Mouse (Mus musculus) embryonic facial prominence, embryonic 14.5 days (tissue): ENCODE measurements around the gene Alox5ap. TPM values are rescaled to one million over a fixed set of nuclear protein-coding genes. Genes with fewer than 3 reads are reported as not detected.

Source experiments
- ATAC-seq: fragments of 200-750 bp; cut with Nextera tagmentation; 2 replicates; pipeline ENCODE4 v1.8.0; 2017; ENCODE audit warnings: low read depth, moderate number of reproducible peaks, moderate TSS enrichment
- DNase-seq: peaks from one replicate; pipeline ENCODE4 v3.0.0-alpha.2; 2015; ENCODE audit warnings: low spot score
- H3K27ac ChIP-seq: fragments of 300-500 bp; sonication (generic); replicated peaks from 2 replicates; pipeline ENCODE4 v1.5.1; 2014; ENCODE audit warnings: low read depth, mild to moderate bottlenecking, low read length, moderate library complexity
- H3K27me3 ChIP-seq: fragments of 300-500 bp; sonication (generic); replicated peaks from 2 replicates; pipeline ENCODE4 v1.6.1; 2014; ENCODE audit warnings: low read length; ENCODE audit not compliant: control insufficient read depth, insufficient read depth
- H3K36me3 ChIP-seq: fragments of 300-500 bp; sonication (generic); 2 replicates; pipeline ENCODE4 v1.6.1; 2014; ENCODE audit warnings: low read length, mixed read lengths; ENCODE audit not compliant: control insufficient read depth, insufficient read depth
- H3K4me1 ChIP-seq: fragments of 300-500 bp; sonication (generic); 2 replicates; pipeline ENCODE4 v1.6.1; 2014; ENCODE audit warnings: antibody characterized with exemption, low read length; ENCODE audit not compliant: control insufficient read depth, insufficient read depth
- H3K4me2 ChIP-seq: fragments of 300-500 bp; sonication (generic); 2 replicates; pipeline ENCODE4 v1.6.1; 2014; ENCODE audit warnings: low read depth, mild to moderate bottlenecking, low read length, moderate library complexity, mixed read lengths
- H3K4me3 ChIP-seq: fragments of 300-500 bp; sonication (generic); 2 replicates; pipeline ENCODE4 v1.5.1; 2014; ENCODE audit warnings: low read depth, mild to moderate bottlenecking, low read length
- H3K9ac ChIP-seq: fragments of 300-500 bp; sonication (generic); 2 replicates; pipeline ENCODE4 v1.6.1; 2014; ENCODE audit warnings: low read depth, mild to moderate bottlenecking, low read length, moderate library complexity, mixed read lengths
- H3K9me3 ChIP-seq: fragments of 300-500 bp; sonication (generic); 2 replicates; pipeline ENCODE4 v1.6.1; 2016; ENCODE audit warnings: low read length; ENCODE audit not compliant: control insufficient read depth
- WGBS: fragments of 180-500 bp; shearing (Covaris S2); extraction: QIAGEN DNeasy Blood & Tissue Kit; methylation state at CpG from one replicate; pipeline ENCODE4 v1.1.7; 2014; 5-methylcytosine and 5-hydroxymethylcytosine counted together
- polyA plus RNA-seq: library from polyadenylated mRNA; unstranded; fragments of >200 nt; fragmentation: Nextera tagmentation; extraction: Ambion mirVana; gene quantifications from 2 replicates; pipeline ENCODE4 v1.2.1, GENCODE M21; 2014

Gene Alox5ap
- polyA plus RNA-seq, 1 experiment from 2014 or later, result 17.4 TPM

GRCm38 (mm10) chr5:149329098-149329887, 64.7 kb downstream of the Alox5ap start:
- peak; percentile 59 for ATAC-seq
- H3K4me1 ChIP-seq, result peaks cover 22% of the 10 kb centered on the region
- peak; percentile 40 for DNase-seq
- H3K4me3 ChIP-seq, result no peak overlapping the region
- H3K9me3 ChIP-seq, result no peaks in the 10 kb centered on the region
- H3K4me2 ChIP-seq, result no peak overlapping the region
- H3K36me3 ChIP-seq, result no peaks in the 10 kb centered on the region
- 36% methylated on average over 12 of the region's 12 CpGs for WGBS
- H3K27me3 ChIP-seq, result no peaks in the 10 kb centered on the region
- H3K27ac ChIP-seq, result no peak overlapping the region; the same call in 1 of the 2 replicates
- no peak overlapping the region for H3K9ac ChIP-seq

GRCm38 (mm10) chr5:149330601-149331000, 66.0 kb downstream of the Alox5ap start:
- Histone ChIP-seq H3K4me2 (no peak overlapping the region), H3K27me3 (no peaks in the 10 kb centered on the region), H3K9me3 (no peaks in the 10 kb centered on the region), H3K36me3 (no peaks in the 10 kb centered on the region), H3K4me3 (no peak overlapping the region), H3K9ac (no peak overlapping the region), H3K4me1 (peaks cover 22% of the 10 kb centered on the region), H3K27ac (no peak overlapping the region)
- DNase-seq (no peak), ATAC-seq (no peak)
- 32% methylated on average over 1 of the region's 1 CpGs for WGBS

GRCm38 (mm10) chr5:149331407-149332143, 67.0 kb downstream of the Alox5ap start:
- DNase-seq, result peak; percentile 37
- H3K9ac ChIP-seq, result no peak overlapping the region
- 26% methylated on average over 10 of the region's 10 CpGs for WGBS
- H3K27me3 ChIP-seq, result no peaks in the 10 kb centered on the region
- H3K4me3 ChIP-seq, result no peak overlapping the region
- ATAC-seq, result no peak
- H3K4me2 ChIP-seq, result no peak overlapping the region
- H3K4me1 ChIP-seq, result peaks cover 22% of the 10 kb centered on the region
- H3K27ac ChIP-seq, result peak overlapping the region; percentile 59
- H3K36me3 ChIP-seq, result no peaks in the 10 kb centered on the region
- H3K9me3 ChIP-seq, result no peaks in the 10 kb centered on the region

GRCm38 (mm10) chr5:149332787-149333186, 68.2 kb downstream of the Alox5ap start:
- H3K4me3 ChIP-seq, result no peak overlapping the region
- 90% methylated on average over 4 of the region's 4 CpGs for WGBS
- no peaks in the 10 kb centered on the region for H3K9me3 ChIP-seq
- no peaks in the 10 kb centered on the region for H3K36me3 ChIP-seq
- no peaks in the 10 kb centered on the region for H3K27me3 ChIP-seq
- no peak for DNase-seq
- ATAC-seq, result no peak
- H3K9ac ChIP-seq, result no peak overlapping the region
- H3K27ac ChIP-seq, result no peak overlapping the region
- H3K4me2 ChIP-seq, result no peak overlapping the region
- peaks cover 22% of the 10 kb centered on the region for H3K4me1 ChIP-seq

- no peak overlapping the region for H3K4me2 ChIP-seq
- H3K9me3 ChIP-seq, result no peaks in the 10 kb centered on the region
- no peaks in the 10 kb centered on the region for H3K36me3 ChIP-seq
- ATAC-seq, result no peak
- H3K4me1 ChIP-seq, result peaks cover 30% of the 10 kb centered on the region
- DNase-seq, result no peak
- no peaks in the 10 kb centered on the region for H3K27me3 ChIP-seq
- no peak overlapping the region for H3K27ac ChIP-seq
- H3K4me3 ChIP-seq, result no peak overlapping the region
- H3K9ac ChIP-seq, result no peak overlapping the region
- 86% methylated on average over 8 of the region's 8 CpGs for WGBS
Measured at GRCm38 (mm10) chr5:149333941-149334698, 69.6 kb downstream of the Alox5ap start.

GRCm38 (mm10) chr5:149335009-149335408, 70.4 kb downstream of the Alox5ap start:
- Histone ChIP-seq H3K9ac (no peak overlapping the region), H3K27me3 (no peaks in the 10 kb centered on the region), H3K4me1 (peaks cover 24% of the 10 kb centered on the region), H3K4me3 (no peak overlapping the region), H3K4me2 (no peak overlapping the region), H3K36me3 (no peaks in the 10 kb centered on the region), H3K9me3 (no peaks in the 10 kb centered on the region), H3K27ac (0 out of 2 replicates have a peak overlapping the region, but pooled peaks have one; percentile 2)
- DNase-seq (no peak), ATAC-seq (no peak)
- 80% methylated on average over 12 of the region's 12 CpGs for WGBS

GRCm38 (mm10) chr5:149335563-149336238, 71.1 kb downstream of the Alox5ap start:
- DNase-seq, result peak; percentile 90
- peak; percentile 88 for ATAC-seq
- H3K36me3 ChIP-seq, result no peaks in the 10 kb centered on the region
- H3K9me3 ChIP-seq, result no peaks in the 10 kb centered on the region
- H3K9ac ChIP-seq, result no peak overlapping the region
- H3K4me1 ChIP-seq, result peaks cover 23% of the 10 kb centered on the region
- no peak overlapping the region for H3K4me2 ChIP-seq
- H3K27me3 ChIP-seq, result no peaks in the 10 kb centered on the region
- WGBS, result 37% methylated on average over 21 of the region's 21 CpGs
- H3K4me3 ChIP-seq, result no peak overlapping the region
- no peak overlapping the region for H3K27ac ChIP-seq

GRCm38 (mm10) chr5:149337148-149337547, 72.6 kb downstream of the Alox5ap start:
- no peaks in the 10 kb centered on the region for H3K27me3 ChIP-seq
- H3K4me3 ChIP-seq, result no peak overlapping the region
- H3K4me2 ChIP-seq, result 0 out of 2 replicates have a peak overlapping the region, but pooled peaks have one; percentile 37
- ATAC-seq (no peak), DNase-seq (no peak)
- WGBS, result 72% methylated on average over 10 of the region's 10 CpGs
- peaks cover 10% of the 10 kb centered on the region; the same call in 1 of the 2 replicates for H3K4me1 ChIP-seq
- no peaks in the 10 kb centered on the region for H3K36me3 ChIP-seq
- no peak overlapping the region for H3K9ac ChIP-seq
- no peak overlapping the region; the same call in 1 of the 2 replicates for H3K27ac ChIP-seq
- no peaks in the 10 kb centered on the region for H3K9me3 ChIP-seq
